In the genomic region with DNA sequence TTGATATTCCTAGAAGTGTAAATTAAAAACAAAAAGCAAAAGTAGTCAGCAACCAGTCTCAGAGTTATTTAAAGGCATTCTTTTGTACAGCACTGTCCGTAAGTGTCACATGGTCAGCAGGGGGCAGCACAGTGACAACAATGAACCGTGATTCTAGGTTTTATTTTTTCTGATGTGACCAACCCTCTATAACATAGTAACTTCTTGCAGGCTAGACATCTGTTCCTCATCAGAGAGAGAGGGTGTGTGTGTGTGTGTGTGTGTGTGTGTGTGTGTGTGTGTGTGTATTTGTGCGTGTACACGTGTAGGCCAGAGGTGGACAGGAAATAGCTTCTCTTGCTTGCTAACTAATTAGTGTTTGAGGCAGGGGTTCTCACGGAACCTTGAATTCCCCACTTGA, we compare ENCODE assay signal across 8 mouse cellular contexts. TPM values are rescaled to one million over a fixed set of nuclear protein-coding genes. Genes with fewer than 3 reads are reported as not detected.
DNase-seq lines count a peak whose midpoint lies in the region; ATAC-seq lines count a peak whose summit lies in the region.

No protein-coding gene starts in this region.

- peak; percentile 55 for DNase-seq in layer of hippocampus, adult 11-12 months (ENCODE audit: low spot score)
- no peak for DNase-seq in layer of hippocampus, adult 9-10 months (ENCODE audit: low spot score)
- peak; percentile 54 for DNase-seq in MN1 (ENCODE audit: low spot score)
- peak; percentile 61 to 81 for DNase-seq in cerebellum, postnatal 25 days
- peak; percentile 45 to 48 for DNase-seq in left cerebral cortex, postnatal 14 days (ENCODE audit: low spot score in 2 of 2)
- peak; percentile 22 to 30 for DNase-seq in urinary bladder, postnatal 36 days (ENCODE audit: low spot score in 2 of 2)

- peak; percentile 46; the same call in 1 of the 2 replicates for ATAC-seq in granulocyte monocyte progenitor cell, adult 5-6 weeks (replicated peaks; ENCODE audit: poor library complexity, severe bottlenecking)
- ATAC-seq in neutrophil, adult 5-6 weeks (ENCODE audit: extremely low read depth, insufficient number of reproducible peaks, low FRiP score, poor library complexity, severe bottlenecking): peak; percentile 46; the same call in 1 of the 2 replicates

- intact Hi-C loops in left cerebral cortex, postnatal 14 days (cut with DNase I): loop anchor here (5.0 kb wide), 1 partner anchor 60 kb away; no protein-coding TSS in a partner anchor

RNA-seq across cellular contexts. Expression of a gene that starts 38.7 kb away (rescaled TPM):
- 10.3 and 11.3 TPM in 2 replicates for total RNA-seq in granulocyte monocyte progenitor cell, adult 5-6 weeks (2014; fragmentation: Nextera tagmentation)
- 14.9 and 24.2 TPM in 2 replicates for total RNA-seq in granulocyte monocyte progenitor cell, adult 5-6 weeks (2017)
- 10 to 100 TPM; 91.7 to 93.6 TPM for total RNA-seq in left cerebral cortex, postnatal 14 days (2021)
- 0.70 and 0.74 TPM in 2 replicates for total RNA-seq in neutrophil, adult 5-6 weeks (2017)
